Mouse (Mus musculus): ENCODE measurements at regions not wholly inside any gene's neighbourhood (a gene's known extent, or its start where the extent isn't known, plus 50 kb on each side); places are given as distances from the start of the nearest gene placed in this dataset.
A peak's percentile ranks its signal among the peaks of the same experiment; 100 is the strongest.

DNA sequence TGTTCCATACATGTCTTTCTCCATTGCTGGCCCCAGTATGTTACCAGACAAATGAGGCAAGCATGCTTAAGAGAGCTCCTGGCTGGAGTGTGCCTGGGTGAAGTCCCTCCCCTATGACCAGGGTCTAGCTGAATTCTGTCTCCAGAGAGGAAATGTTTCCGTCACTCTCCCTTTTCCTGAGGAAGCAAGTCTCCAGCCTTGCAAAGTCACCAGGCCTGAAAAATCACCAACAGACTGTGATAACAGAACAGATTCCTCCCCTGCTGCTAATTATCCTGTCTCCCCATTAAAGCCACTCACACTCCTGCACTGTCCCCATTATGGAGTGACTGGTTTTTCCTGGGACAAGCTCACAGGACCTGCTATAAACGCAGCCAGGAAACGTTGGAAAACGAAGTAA is 303.2 kb upstream of the Jag1 start:
- peak; percentile 1 to 24 for DNase-seq

DNA sequence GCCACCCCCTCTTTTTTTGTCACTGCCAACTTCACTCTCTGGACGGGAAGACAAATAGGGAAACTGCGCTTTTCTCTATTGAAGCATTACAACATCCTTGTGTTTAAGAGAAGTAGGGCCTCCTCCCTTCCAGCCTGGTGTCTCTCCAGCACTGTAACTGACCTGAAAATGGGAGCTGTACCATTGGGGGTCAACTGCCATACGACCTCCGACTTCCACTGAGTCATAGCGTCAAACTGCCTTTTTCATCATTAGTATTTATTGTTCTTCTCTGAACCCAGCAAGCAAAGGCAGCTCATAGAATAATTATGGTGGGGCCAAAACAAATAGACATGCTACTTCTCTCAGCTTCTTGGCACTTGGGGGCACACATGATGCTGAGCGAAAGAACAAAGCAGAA is 301.2 kb upstream of the Jag1 start:
- DNase-seq, result no peak

DNA sequence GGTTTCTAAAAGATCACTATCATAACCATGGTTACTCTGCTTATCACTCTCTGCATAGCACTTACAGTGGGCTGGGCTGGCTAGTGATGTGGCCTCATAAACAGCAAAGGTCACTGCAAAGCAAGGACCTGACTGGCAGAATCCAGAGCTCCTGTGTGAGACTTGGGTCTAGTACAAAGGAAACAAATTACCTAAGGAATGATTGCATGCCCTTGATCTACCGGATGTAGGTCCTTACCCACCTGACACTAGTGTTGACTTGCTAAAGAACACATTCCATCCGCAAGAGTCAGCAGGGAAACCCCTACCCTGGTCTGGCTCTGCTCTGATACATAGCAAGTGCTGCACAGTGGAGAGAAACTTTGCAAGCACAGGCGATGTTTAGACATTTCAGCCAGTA is 297.0 kb upstream of the Jag1 start:
- DNase-seq, result no peak

DNA sequence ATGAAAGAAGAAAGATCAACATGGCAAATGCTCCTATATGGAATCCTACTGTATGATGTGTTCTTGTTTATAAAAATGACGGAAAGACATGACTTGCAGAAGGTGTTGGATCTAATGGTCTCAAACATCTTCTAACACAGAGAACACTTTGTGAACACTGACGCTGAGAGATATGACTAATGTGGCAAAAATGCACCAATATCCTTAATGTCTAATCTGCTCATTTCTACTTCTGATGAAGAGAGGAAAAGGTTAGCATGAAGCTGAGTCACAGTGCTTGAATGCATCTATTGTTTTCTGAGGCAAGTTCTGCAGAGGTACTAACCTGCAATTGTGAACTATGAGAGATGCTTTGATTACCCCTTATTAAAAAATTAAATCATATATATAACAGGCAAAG is 293.2 kb upstream of the Jag1 start:
- DNase-seq, result no peak

DNA sequence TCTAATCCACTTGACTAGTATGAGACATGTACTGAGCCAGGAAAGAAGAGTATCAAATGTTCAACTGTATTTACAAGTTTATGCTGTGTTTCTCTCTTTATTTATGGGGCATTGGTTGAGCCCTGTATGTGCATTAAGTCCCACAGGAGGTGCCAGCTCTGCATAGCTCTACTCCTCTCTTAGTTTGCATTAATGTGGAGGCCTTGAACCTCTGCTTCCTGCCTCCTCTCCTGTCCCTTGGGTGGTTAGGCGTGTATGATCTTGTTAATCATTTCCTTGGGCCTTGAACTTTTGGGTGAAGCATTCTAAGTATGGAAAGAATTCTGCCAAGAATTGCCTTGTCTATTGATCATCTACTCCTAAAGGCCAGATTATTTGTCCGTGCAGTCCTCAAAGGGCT is 291.9 kb upstream of the Jag1 start:
- DNase-seq, result no peak

DNA sequence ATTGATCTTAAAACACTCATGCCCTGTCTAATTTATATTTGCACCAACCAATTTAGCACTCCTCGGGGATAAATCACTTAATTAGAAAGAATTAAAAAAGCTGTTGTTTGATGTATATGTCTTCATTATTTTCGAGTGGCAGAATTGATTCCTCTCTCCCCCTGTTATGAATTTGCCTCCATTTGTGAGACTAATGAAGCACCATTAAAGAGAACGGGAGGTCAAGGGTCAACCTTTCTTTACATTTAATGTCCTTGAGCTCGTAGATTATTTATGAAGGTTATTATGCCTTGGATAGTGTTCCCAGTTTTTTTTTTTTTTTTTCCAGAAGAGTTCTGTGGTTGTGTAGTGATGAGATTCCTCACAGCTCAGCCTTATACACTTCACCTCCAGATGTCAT is 277.0 kb upstream of the Jag1 start:
- DNase-seq, result no peak

DNA sequence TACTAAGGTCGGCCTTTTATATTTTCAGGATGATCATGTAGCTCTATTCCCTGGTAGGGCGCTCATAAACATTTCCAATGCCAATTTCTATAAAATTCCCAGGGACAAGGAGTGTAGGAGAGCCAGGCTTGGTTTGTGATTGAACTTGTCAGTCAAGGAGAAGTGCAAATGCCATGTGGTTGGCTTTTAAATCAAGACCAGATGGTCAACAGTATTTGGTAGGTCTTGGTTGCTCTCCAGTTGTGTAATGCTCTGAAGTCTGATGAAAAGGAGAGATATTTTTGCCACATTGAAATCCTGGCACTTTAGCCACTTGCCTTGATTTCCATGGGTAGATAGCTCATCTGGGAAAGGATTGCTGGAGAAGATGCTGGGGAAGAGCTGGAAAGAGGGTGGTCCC is 263.4 kb upstream of the Jag1 start:
- no peak for DNase-seq

DNA sequence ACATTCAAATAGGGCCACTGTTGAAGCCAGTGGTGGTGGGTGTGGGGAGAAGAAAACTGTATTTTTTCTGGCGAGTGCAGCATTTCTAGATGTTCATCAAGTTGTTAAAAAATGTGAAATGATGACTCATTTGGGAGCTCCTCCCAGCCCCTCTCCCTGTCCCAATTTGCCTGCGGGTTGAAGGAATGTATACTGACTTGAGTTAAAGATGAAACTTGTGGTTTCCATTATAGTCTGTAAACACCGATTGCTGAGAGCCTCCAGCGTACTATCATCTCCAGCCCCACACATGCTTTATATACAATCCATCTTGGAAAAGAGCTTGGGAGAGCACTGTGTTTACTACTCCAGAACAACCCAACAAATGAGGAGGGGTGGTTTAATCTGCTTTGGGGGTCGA is 258.9 kb upstream of the Jag1 start:
- no peak for DNase-seq

DNA sequence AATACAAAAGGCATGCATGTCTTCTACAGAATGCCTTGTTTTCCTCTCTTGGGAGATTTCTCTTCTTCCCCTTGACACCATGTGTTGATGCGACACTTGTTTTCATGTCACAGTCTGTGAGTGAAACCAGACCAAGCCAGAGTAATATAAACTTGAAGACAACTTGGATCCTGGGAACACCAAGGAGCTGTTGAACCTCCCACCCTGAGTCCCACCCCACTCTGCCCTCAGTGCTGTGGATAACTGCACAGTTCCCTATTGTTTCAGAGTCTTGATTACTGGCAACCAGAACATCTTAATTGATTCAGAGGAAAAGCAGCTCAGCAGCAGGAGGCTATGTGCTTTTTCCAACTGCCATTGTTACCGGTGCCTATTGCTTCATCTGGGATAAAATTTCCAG is 254.6 kb upstream of the Jag1 start:
- DNase-seq, result no peak

DNA sequence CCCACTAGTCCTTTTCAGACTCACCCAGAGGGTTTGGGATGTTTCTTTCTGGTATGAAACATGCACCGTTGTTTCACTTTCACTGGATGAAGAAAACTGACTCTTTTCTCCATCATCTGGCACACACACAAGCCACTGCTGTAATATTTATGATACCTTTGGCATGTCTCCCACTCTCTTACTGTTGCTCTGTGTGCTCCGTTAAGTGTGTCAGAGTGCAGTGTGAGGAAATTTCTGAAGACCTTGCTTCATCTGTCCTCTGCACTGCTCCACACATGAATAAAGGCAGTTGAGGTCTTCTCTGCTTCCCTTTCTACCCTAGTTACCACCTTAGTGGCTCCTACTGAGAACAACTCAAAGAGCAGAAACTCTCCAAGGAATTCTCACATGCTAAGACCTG is 246.6 kb upstream of the Jag1 start:
- DNase-seq, result peak in 1 of 2 experiments; percentile 12

DNA sequence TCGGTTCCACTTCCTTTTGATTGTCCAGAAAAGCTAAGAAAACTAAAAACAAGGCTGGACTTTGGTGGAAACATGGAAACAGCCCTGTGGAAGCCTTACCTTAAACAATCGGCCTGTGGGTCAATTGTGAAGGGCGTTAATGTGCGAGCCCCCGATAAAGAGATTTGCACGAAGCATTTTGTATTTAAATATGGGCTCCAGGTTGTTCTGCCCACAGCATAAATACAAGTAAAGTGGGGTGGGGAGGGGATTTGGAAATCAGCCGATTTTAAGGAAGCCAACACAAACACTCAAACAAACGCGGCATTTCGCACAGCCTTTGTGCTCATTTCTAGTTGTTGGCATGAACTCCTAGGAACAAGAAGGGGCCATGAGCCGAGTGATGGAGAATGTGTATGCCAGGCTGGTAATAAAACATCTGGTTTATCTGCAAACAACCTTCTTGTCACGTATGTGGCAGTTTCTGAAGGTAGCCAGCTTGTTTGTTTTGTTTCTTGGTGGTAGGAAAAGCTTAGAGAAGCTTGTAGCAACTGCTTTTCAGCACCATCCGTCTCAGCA is 240.8 kb upstream of the Jag1 start:
- DNase-seq, result no peak

DNA sequence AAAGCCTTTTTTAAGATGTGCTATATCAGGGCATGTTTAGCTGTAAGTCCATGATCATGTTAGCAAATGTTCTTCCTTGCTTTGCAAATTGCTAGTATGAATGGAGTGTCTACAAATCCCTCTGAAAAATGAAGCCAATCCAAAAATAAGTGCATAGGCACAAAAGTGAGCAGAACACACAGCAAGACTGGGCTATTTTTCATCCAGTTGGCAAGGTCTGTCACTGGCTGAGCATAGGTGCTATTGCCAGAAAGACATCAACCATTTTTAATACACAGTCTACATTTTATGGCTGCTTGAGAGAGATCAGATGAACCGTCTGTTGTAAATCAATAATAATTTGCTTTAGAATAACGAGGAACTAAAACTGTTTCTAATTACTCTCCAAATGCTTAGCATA is 227.3 kb upstream of the Jag1 start:
- DNase-seq, result no peak

DNA sequence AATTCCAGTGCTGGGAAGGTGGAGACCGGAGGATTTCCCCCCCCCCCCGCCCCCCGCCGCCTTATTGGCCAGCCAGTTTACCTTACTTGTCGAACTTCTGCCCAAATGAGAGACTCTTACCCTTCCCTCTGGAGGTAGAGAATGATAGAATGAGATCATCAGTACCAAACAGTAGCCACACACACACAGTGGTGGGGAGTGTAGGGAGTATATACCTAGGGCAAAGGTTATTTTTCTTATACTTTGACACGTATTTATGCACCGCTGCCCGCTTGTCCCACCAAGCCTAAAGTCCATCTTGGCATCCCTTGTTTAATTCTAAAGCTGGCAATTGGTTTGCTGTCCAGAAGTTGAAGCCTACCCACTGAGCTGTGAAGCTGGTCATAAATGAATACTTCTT is 213.6 kb upstream of the Jag1 start:
- no peak for DNase-seq

DNA sequence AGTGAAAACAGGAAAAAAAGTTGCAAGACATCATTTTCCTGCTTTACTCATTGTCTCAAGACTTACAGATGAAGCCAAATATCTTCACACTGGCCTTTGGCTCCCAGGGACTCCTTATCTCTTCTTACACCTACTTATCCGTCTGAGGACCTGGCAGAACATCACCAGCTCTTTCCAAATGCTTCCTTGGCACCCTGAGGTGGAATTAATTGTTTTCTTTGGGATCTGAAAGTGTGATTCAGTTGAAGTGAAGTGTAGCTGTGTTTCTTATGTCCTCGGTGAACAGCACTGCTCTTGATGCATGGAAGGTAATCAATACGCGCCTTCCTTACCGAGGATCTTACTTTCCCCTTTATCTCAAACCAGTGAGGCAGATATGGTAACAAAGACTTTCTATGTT is 207.0 kb upstream of the Jag1 start:
- no peak for DNase-seq

DNA sequence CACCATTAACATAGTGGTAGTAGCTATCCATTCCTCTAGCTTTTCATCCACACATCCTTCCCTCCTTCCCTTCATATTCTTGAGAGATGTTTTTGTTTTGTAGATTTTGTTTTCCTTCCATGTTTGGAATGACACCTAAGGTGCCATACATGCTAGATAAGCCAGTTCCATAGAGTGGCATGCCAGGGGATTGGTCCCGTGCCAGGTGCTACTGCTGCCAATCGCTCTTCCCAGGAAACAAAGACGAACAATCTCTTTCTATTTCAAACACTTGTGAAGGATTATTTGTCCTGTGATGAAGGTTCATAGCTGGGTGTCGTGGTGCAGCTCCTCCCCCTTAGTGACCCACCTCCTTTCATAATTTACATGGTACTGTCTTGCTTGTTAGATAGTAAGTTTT is 194.1 kb upstream of the Jag1 start:
- DNase-seq, result no peak

DNA sequence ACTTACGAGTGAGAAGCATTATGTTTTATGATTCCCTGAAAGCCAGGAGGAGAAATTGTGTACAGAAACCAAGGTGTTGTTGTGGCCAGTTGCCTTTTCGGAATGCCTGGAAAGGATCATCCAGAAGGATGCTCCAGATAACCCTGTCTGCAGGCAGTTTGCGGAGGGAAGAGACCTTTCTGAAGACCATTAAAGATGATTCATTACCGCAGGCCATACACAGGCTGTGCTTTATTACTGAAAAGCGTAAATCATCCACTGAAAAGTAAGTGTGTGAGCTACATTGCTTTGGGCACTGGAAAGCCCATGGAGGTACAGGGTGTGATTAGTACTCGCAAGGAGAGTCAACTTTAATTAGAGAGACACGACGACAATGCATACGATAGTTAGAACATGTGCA is 191.7 kb upstream of the Jag1 start:
- no peak for DNase-seq

DNA sequence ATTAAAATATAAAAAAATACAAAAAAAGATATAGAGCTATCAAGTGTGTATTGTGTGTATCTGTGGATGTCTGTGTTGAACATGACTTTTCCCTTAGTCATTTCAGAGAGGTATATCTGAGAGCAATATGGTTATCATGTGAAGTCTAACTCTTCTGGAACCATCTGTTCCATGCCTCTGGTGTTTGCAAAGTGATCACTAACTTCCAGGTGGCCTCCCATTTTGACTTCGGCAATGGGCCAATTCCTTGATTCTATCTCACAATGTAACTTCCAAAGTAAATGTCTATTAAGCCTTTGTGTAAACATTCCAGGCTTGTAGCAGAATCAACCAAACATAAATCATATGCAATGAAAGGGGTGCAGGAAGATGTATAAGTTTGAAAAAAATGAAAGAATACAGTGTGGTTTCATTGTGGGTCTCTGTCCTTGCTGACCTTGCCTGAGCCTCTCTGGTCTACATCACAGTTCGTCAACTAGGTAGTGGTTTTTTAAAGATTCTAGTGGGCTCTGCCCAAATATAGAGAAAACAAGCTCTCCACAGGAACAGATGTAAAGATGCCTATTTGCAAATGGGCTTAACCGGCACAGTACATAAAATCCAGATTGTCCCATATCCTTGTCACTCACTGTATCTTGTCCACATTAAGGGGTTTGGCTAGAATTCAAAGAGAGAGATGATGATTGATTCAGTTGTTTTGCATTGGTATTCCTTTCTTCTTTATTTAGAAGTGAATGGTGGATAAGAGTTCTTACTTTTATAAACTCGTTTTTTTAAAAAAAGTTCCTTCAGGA is 185.2 kb upstream of the Jag1 start:
- DNase-seq, result no peak

DNA sequence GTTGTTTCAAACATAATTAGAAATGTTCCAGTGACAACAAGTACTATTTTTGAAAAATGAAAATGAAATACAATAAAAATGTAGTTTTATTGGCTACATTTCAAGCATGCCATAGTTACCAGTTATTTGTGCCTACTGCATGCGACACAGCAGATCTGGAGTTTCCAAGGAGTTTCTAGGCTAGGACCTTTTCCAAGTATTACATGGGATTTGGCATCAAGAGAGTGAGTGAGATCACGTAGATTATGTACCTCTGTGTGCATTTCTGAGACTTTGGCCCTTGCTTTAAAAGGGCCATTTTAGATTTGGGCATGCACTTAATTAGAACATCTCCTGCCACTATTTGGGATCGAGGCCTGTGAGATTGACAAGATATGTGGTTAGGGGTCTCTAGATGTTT is 172.8 kb upstream of the Jag1 start:
- no peak for DNase-seq

DNA sequence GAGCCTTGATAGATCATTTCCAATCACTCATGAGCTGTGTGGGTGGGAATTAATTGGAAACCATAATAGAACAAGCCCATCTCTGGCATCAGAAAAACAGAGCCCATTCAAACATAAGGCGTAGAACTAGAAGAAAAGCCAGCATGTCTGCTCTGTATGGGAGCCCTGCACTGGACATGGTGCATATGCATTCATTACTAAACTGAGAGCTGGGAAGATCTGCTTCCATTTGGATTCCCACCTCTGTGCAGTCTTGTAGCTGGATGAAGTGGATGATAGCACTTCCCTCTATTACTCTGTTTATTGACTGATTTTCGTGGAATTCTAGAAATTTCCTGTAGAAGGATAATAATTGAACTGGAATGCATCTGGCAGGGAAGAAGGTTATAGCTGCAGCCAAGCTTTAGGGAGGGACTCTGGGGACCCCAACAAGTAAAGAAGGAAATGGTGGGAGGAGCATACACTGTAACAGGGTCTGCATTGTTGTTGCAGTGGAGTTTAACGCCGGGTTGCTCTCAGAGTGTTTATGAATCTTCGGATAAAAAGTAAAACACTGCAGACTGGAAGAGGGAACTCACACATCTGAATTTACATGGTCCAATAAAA is 155.2 kb upstream of the Jag1 start:
- DNase-seq, result no peak

DNA sequence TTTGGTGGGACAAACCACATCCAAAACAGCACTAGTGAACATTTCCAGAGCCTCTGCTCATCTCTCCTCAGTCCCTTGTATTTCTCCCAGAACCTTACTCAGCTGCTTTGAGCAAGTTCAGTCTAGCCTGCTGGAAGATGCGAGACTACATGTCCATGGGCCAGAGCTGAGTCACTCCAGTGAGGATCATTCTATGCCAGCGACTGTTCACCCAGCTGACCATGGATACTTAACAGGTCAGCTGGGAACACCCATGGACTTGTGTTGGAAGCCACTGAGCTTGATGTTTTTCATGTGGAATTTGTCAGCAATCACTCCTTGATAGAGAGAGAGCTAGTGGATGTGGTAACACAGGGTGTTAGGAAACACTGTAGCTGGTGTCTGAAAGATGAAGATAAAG is 146.5 kb upstream of the Jag1 start:
- no peak for DNase-seq

DNA sequence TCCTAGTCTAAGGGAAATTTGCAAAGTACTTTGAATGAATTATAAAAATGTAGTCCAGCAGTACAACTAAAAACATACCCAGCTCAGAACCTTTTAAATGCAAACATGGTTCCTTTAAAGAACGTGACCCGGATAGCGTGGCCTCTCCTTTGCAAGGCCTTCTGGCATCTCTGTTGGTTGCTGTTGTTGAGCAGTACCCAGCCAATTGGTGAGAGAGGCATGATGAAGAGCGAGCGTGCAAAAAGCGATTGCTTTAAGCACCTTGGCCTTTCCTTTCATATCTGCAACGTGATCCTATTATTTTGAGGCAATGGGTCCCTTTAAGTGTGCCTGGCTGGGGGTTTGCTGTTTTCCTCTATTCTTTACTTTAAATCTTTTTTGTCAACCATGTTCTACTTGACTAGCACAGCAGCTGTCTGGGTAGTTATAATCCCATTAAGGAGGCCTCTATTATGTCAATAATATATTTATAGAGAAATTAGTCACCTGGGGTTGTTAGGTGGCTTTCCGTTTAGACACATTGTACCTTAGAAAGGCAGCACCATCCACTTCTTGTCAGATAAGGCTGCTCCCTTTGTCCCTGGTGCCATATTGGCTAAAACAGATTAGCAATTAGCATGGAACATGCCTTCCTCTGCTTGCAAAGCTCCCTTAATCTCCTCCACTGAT is 141.5 kb upstream of the Jag1 start:
- DNase-seq, result no peak

DNA sequence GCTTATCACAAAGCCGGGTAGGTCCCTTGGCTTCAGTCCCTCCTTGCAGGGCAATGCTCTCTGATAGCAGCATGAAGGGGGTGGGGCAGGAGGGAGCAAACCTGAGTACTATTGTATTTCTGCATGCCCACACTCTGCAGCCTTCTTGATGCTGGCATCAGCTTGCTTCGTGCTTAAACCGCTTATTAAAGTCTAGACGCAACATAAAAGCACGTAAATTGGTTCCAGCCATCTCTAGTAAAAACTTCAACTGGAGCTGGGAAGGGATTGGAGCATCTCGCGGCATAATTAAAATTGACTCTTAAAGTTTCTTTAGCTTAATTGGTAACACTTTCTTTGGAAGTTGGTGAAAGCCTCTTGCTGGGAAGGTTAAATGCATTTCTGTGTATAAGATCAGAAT is 131.5 kb upstream of the Jag1 start:
- DNase-seq, result no peak

DNA sequence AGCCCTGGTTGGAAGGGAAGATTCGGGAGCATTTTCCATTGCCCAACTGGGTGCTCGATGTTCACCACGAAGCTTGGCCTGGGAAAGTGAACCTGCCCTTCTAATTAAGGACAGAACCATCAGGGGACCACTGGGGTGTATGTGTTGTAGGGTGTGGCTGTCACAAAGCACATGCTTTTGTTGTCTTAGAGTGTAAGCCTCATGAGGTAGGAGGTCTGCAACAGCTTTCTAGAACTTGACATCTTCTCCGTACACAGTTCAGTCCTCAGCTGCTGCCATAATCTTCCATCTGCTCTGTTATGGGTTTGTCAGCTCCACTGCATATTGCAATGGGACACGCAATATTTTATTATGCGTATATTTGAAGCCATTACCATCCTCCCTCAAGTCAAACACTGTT is 127.9 kb upstream of the Jag1 start:
- no peak for DNase-seq

DNA sequence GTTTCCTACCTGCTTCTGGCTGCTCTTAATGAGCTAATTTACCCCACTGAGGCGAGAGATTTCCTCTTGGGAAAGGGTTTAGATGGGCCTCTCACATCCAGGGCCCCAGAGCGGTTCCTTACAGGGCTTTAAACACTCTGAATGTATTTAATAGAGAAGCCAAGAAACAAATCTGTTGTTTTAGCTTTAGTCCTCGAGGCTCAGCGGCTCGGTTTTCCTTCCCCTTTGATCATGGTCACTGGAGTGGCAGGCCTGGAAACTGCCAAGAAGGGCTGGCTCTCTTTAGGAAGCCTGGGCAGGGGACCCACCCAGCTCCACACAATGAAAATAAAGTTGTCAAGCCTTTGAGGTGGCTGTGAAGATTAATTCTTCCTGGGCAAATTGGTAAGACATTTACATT is 127.5 kb upstream of the Jag1 start:
- DNase-seq, result no peak

Measured in adrenal gland, postnatal 36 days (tissue).